Mouse (Mus musculus) layer of hippocampus, postnatal 25 days (tissue): ENCODE measurements at regions not wholly inside any gene's neighbourhood (a gene's known extent, or its start where the extent isn't known, plus 50 kb on each side); places are given as distances from the start of the nearest gene placed in this dataset.
"Not testable (repeated sequence)": the region's sequence is repeated elsewhere in the genome, so short reads cannot be mapped to it uniquely, and the experiment has no call there.

Experiments used
- DNase-seq, 2 experiments: peaks; one replicate each; pipeline ENCODE4 v3.0.0; 2022; ENCODE audit warnings: mixed read lengths in 2 of 2, low spot score in 1 of 2; ENCODE audit errors: extremely low spot score in 1 of 2

DNA sequence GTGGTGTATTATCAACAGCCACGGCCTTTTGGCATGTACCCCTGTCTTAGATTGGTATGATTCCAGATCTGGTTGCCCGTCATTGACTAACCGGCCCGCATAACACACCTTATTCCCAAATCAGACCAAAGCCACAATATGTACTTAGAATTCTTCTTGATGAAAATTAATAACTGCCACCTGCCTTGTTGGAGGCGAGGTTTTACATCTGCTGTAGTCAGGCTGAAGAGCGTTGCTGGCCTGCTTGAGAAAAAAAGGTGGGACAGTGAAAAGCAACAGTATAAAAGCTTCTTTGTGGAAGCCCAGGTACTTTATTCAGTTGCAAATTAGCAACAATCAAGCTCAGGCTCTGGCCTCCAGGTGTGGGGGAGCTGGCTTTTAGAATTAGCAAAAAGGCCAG, 223.6 kb upstream of the Car8 start:
- not testable (repeated sequence) for DNase-seq

GRCm38 (mm10) chr4:8454346-8454745, 215.5 kb upstream of the Car8 start:
- DNase-seq: no peak

- DNase-seq: peak; percentile 18 to 72
Measured at GRCm38 (mm10) chr4:8432393-8432792, 193.6 kb upstream of the Car8 start.

- DNase-seq: no peak
Measured at GRCm38 (mm10) chr4:8431032-8431332, 192.1 kb upstream of the Car8 start.

- DNase-seq: no peak
Measured at GRCm38 (mm10) chr4:8430269-8431031, 191.6 kb upstream of the Car8 start.

DNA sequence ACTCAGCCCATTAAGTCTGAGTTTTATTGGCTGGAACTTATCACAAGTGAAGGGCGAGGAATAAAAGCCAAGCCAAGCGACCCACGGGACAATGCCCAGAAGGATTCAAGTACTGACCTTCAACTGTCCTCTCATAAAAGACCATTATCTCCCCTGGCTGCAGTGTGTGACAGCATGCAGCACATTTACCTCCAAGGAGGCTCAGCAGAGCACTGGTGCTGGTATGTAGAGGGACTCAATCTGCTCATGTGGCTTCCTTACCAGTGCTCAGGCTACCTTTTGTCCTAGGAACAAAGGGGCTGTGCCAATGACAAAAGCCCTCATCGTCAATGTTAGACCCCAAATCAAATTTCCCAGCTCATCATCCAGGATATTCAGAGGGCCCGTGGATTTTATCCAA, 190.9 kb upstream of the Car8 start:
- DNase-seq: no peak

- DNase-seq: no peak
Measured at GRCm38 (mm10) chr4:8428629-8429523, 190.0 kb upstream of the Car8 start.

GRCm38 (mm10) chr4:8427812-8428211, 189.0 kb upstream of the Car8 start:
- no peak for DNase-seq

- no peak for DNase-seq
Measured at GRCm38 (mm10) chr4:8423392-8424045, 184.7 kb upstream of the Car8 start.

GRCm38 (mm10) chr4:8421285-8421684, 182.4 kb upstream of the Car8 start:
- DNase-seq: no peak

DNA sequence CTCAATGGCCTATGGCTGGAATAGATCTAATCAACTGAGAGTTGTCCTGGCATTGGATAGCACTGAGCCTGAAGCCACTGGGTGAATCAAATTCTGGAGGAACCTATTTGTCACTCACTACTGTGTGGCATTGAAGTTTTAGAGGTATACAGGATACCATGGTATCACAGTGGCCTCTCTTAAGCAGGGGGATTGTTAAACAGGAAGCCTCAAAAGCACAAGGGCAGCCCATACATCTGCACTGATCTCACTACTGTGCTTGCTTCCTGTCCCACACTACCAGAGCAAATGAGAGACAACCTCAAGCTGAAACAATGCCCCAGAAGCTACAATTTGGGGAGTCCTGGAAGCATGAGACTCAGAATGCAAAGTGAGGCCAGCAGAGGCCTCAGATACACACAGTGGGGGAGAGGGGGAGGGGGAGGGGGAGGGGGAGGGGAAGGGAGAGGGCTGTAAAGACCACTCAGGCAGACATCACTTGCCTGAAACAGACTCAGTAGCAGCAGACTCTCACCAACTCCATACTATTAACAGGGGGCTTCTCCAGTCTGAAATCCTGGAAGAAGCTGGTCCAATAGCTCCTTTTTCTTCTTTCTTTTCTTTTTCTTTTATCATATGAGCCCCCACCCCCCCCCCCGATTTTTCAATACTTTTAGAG, 179.7 kb upstream of the Car8 start:
- no peak for DNase-seq

GRCm38 (mm10) chr4:8417821-8418220, 179.0 kb upstream of the Car8 start:
- no peak for DNase-seq

- DNase-seq: no peak
Measured at GRCm38 (mm10) chr4:8413307-8413706, 174.5 kb upstream of the Car8 start.

GRCm38 (mm10) chr4:8400069-8400468, 161.2 kb upstream of the Car8 start:
- no peak for DNase-seq

DNA sequence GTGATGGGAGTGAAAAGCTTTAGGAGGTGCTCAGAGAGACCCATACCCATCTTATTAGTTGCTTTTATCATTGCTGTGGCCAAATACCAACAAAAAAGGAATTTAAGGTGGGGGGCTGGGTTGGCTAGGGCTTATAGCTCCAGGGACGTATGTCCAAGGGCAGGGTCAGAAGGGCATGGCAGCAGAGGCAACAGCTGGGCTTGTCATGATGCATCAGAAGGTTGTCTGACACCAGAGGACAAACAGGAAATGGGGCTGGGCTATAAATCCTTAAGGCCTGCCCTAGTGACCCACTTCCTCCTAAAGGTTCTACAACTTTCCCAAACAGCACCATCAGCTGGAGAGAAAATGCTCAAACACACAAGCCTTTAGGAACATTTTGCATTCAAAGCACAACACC, 160.6 kb upstream of the Car8 start:
- no peak for DNase-seq

DNA sequence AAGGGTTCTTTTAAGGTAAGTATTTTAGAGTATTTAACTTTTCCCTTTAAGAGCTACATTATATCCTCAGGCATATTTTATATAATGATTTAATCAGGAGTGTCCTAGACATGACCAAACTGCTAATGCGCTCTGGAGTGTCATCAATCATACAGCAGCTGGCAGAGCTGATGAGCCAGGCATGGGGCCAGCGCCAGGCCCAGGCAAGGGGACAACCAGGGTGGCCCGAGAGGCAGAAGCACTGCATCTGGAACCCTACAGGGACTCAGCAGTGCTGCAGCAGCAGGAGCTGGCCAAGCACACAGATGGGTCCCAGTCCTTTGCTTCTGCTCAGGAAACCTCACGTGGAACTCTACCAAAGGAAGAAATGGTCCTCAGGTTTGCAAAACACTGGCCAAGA, 160.1 kb upstream of the Car8 start:
- no peak for DNase-seq

- DNase-seq: no peak
Measured at GRCm38 (mm10) chr4:8383162-8383561, 144.3 kb upstream of the Car8 start.

GRCm38 (mm10) chr4:8382125-8382417, 143.2 kb upstream of the Car8 start:
- no peak for DNase-seq

DNA sequence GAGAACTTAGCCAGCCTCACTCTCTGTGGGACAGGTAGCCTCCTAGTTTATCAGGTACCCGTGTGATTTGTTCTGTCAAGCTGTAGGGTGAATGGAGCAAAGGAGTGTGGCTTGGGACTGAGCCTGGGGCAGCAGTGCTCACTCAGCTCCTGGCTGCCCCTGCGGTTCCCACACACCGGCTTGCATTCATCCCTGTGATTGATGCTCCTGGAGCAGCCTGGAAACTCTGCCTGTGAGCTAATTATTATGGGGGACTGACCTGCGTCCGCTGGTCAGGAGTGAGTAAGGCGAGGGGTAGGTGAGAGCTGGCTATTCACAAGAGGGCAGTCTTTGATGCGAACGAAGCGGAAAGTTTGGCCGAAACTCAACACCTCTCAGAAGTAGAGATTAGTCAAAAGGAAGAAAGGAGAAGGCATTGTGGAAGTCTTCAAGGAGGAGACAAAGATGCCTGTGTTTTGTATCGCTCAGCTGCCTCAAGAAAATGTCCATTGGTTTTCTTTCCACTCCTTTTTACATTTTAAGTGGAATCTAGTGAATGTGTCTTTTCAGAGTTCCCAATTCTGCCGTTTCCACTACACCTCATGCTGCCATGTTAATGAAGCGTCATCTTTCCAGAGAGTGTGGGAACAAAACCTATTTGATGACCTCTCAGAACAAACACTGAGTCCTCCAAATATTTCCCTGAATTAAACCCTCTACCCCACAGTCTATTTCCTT, 142.7 kb upstream of the Car8 start:
- no peak for DNase-seq

DNA sequence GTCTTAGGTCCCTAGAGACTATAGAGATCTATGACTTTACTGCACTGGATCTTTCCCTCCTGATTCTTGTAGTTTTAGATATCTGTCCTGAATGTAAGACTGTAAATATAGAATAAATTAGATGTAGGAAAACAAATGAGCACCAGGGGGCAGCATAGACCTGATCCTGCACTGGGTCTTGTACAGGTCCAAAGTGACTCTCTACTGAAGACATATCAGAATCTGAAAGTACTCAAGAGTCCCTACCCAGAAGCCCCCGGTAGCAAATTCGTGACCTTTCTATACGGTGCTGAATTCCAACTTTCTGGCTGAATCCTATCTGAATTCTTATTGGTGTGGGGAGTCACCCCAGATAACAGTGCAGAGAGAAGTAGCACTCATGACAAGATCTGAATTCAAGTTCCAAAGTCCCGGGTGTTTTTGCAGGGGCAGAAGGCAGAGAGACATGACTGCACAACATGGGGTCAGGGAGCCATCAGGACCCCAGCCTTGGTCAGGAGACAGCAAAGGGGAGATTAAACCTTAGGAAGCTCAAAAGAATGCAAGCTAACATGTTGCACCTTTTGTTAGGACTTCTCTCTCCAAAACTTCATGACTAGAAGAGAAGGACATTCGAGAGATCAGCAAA, 142.0 kb upstream of the Car8 start:
- peak in 1 of 2 experiments; percentile 70 for DNase-seq
